Mouse (Mus musculus) myocyte (in vitro differentiated cells): ENCODE results near the gene Plekho1.

Source experiments
- CEBPB ChIP-seq: IDR thresholded peaks from 2 replicates; pipeline ENCODE4 v1.6.1; 2011; ENCODE audit warnings: mild to moderate bottlenecking, moderate library complexity; ENCODE audit not compliant: poor library complexity, insufficient read depth, severe bottlenecking
- E2F4 ChIP-seq: IDR thresholded peaks from one replicate; pipeline ENCODE4 v1.6.1; 2011; ENCODE audit warnings: mild to moderate bottlenecking, control low read depth, moderate library complexity; ENCODE audit not compliant: insufficient read depth
- MYOD1 ChIP-seq, 3 experiments: IDR thresholded peaks; one replicate each; pipeline ENCODE4 v1.6.1; 2011; ENCODE audit warnings: control low read depth in 2 of 3, low read depth in 2 of 3, mild to moderate bottlenecking in 2 of 3, moderate library complexity in 1 of 3; ENCODE audit not compliant: insufficient read length in 2 of 3, control insufficient read depth in 1 of 3
- MYOG ChIP-seq, 3 experiments: IDR thresholded peaks; one replicate each; pipeline ENCODE4 v1.6.1; 2011; ENCODE audit warnings: control low read depth in 2 of 3, low read depth in 2 of 3, mild to moderate bottlenecking in 2 of 3; ENCODE audit not compliant: insufficient read length in 2 of 3, control insufficient read depth in 1 of 3, insufficient read depth in 1 of 3
- POLR2A ChIP-seq: IDR thresholded peaks from one replicate; pipeline ENCODE4 v1.6.1; 2011; ENCODE audit warnings: low read depth, mild to moderate bottlenecking, control low read depth, moderate library complexity; ENCODE audit not compliant: insufficient read length
- POLR2AphosphoS2 ChIP-seq: IDR thresholded peaks from one replicate; pipeline ENCODE4 v1.6.1; 2011; ENCODE audit warnings: low read depth, control low read depth; ENCODE audit not compliant: insufficient read length
- REST ChIP-seq: IDR thresholded peaks from one replicate; pipeline ENCODE4 v1.6.1; 2011; ENCODE audit warnings: mild to moderate bottlenecking, control low read depth, moderate library complexity; ENCODE audit not compliant: insufficient read depth, insufficient read length
- TCF12 ChIP-seq: IDR thresholded peaks from one replicate; pipeline ENCODE4 v1.6.1; 2011; ENCODE audit warnings: mild to moderate bottlenecking, control low read depth; ENCODE audit not compliant: poor library complexity, insufficient read depth, severe bottlenecking
- USF1 ChIP-seq: IDR thresholded peaks from one replicate; pipeline ENCODE4 v1.6.1; 2011; ENCODE audit warnings: low read depth, mild to moderate bottlenecking, control low read depth, moderate library complexity

DNA sequence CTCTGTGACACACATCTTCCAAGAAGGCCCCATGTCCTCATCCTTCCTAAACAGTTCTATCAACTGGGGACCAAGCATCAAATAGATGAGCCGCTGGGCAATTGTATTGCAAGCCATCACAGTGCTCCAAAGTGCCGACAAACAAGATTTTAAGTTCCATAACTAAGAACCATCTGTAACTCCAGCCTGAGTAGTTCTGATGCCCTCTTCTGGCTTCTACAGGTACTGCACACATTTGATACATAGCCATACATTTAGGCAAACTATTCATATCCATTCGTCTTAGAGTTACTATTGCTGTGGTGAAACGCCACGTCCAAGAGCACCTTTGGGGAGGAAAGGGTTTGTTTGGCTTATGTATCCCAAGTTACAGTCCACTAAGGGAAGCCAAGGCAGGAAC is 36.7 kb downstream of the Plekho1 start:
- TF ChIP-seq POLR2AphosphoS2 = no peak
- no peak for TF ChIP-seq POLR2A
- no peak for TF ChIP-seq MYOG (IDR thresholded peaks at IDR 0.05; ENCODE audit: control insufficient read depth in 1 of 3, insufficient read depth in 1 of 3, insufficient read length in 2 of 3, low read depth in 2 of 3)
- TF ChIP-seq MYOD1 (IDR thresholded peaks at IDR 0.05; ENCODE audit: control insufficient read depth in 1 of 3, insufficient read length in 2 of 3, low read depth in 2 of 3) = no peak
- TF ChIP-seq REST = no peak
- no peak for TF ChIP-seq TCF12
- no peak for TF ChIP-seq E2F4
- no peak for TF ChIP-seq USF1
- TF ChIP-seq CEBPB = no peak
